Mouse (Mus musculus): ENCODE measurements at regions not wholly inside any gene's neighbourhood (a gene's known extent, or its start where the extent isn't known, plus 50 kb on each side); places are given as distances from the start of the nearest gene placed in this dataset.

GRCm38 (mm10) chr8:34520664-34521063 lies 409.1 kb upstream of the Gm10131 start:
- H3K27me3 ChIP-seq (ENCODE audit: control insufficient read depth, insufficient read depth, low read length): no peaks in the 10 kb centered on the region
- TF ChIP-seq CTCF (IDR thresholded peaks at IDR 0.05; ENCODE audit: low read depth, low read length) (no peak), POLR2A (IDR thresholded peaks at IDR 0.05; ENCODE audit: extremely low read depth, insufficient read depth, low read length) (no peak)
- H3K9ac ChIP-seq (ENCODE audit: low read depth, low read length): no peak overlapping the region
- H3K27ac ChIP-seq (replicated peaks; ENCODE audit: insufficient read depth, low read depth, low read length): no peak overlapping the region
- H3K4me3 ChIP-seq (ENCODE audit: insufficient read depth, low read depth, low read length): no peak overlapping the region
- H3K36me3 ChIP-seq (ENCODE audit: control insufficient read depth, insufficient read depth, low read length): no peaks in the 10 kb centered on the region
- 77% methylated on average over 4 of the region's 4 CpGs for WGBS
- no peak for DNase-seq (ENCODE audit: extremely low read depth, low read depth, low spot score)
- no peaks in the 10 kb centered on the region for H3K79me2 ChIP-seq (ENCODE audit: control insufficient read depth, insufficient read depth, low read length)
- H3K4me1 ChIP-seq (ENCODE audit: control insufficient read depth, insufficient read depth, low read length): no peaks in the 10 kb centered on the region

- Histone ChIP-seq H3K27ac (replicated peaks; ENCODE audit: insufficient read depth, low read depth, low read length) (no peak overlapping the region), H3K27me3 (ENCODE audit: control insufficient read depth, insufficient read depth, low read length) (no peaks in the 10 kb centered on the region), H3K4me3 (ENCODE audit: insufficient read depth, low read depth, low read length) (no peak overlapping the region), H3K4me1 (ENCODE audit: control insufficient read depth, insufficient read depth, low read length) (no peaks in the 10 kb centered on the region), H3K9ac (ENCODE audit: low read depth, low read length) (no peak overlapping the region), H3K36me3 (ENCODE audit: control insufficient read depth, insufficient read depth, low read length) (no peaks in the 10 kb centered on the region), H3K79me2 (ENCODE audit: control insufficient read depth, insufficient read depth, low read length) (no peaks in the 10 kb centered on the region)
- 83% methylated on average over 4 of the region's 4 CpGs for WGBS
- no peak for DNase-seq (ENCODE audit: extremely low read depth, low read depth, low spot score)
- TF ChIP-seq POLR2A (IDR thresholded peaks at IDR 0.05; ENCODE audit: extremely low read depth, insufficient read depth, low read length): no peak
Observed at GRCm38 (mm10) chr8:34513459-34514090, 402.0 kb upstream of the Gm10131 start.

GRCm38 (mm10) chr8:34505829-34506555 lies 394.5 kb upstream of the Gm10131 start:
- 52% methylated on average over 15 of the region's 15 CpGs for WGBS
- no peak for TF ChIP-seq POLR2A (IDR thresholded peaks at IDR 0.05; ENCODE audit: extremely low read depth, insufficient read depth, low read length)
- no peak for TF ChIP-seq CTCF (IDR thresholded peaks at IDR 0.05; ENCODE audit: low read depth, low read length)
- H3K9ac ChIP-seq (ENCODE audit: low read depth, low read length): no peak overlapping the region
- H3K27me3 ChIP-seq (ENCODE audit: control insufficient read depth, insufficient read depth, low read length): no peaks in the 10 kb centered on the region
- no peak overlapping the region; the same call in 1 of the 2 replicates for H3K27ac ChIP-seq (replicated peaks; ENCODE audit: insufficient read depth, low read depth, low read length)
- no peaks in the 10 kb centered on the region for H3K36me3 ChIP-seq (ENCODE audit: control insufficient read depth, insufficient read depth, low read length)
- peak; percentile 21 for DNase-seq (ENCODE audit: extremely low read depth, low read depth, low spot score)
- no peaks in the 10 kb centered on the region for H3K79me2 ChIP-seq (ENCODE audit: control insufficient read depth, insufficient read depth, low read length)
- no peak overlapping the region for H3K4me3 ChIP-seq (ENCODE audit: insufficient read depth, low read depth, low read length)
- H3K4me1 ChIP-seq (ENCODE audit: control insufficient read depth, insufficient read depth, low read length): peaks cover 2% of the 10 kb centered on the region; the same call in 1 of the 2 replicates

- no peak overlapping the region for H3K9ac ChIP-seq (ENCODE audit: low read depth, low read length)
- TF ChIP-seq POLR2A (IDR thresholded peaks at IDR 0.05; ENCODE audit: extremely low read depth, insufficient read depth, low read length) (no peak), CTCF (IDR thresholded peaks at IDR 0.05; ENCODE audit: low read depth, low read length) (no peak)
- no peak for DNase-seq (ENCODE audit: extremely low read depth, low read depth, low spot score)
- H3K4me3 ChIP-seq (ENCODE audit: insufficient read depth, low read depth, low read length): no peak overlapping the region
- H3K27ac ChIP-seq (replicated peaks; ENCODE audit: insufficient read depth, low read depth, low read length): no peak overlapping the region
- H3K27me3 ChIP-seq (ENCODE audit: control insufficient read depth, insufficient read depth, low read length): no peaks in the 10 kb centered on the region
- WGBS: 82% methylated on average over 7 of the region's 7 CpGs
- peaks cover 2% of the 10 kb centered on the region; the same call in 1 of the 2 replicates for H3K4me1 ChIP-seq (ENCODE audit: control insufficient read depth, insufficient read depth, low read length)
- H3K79me2 ChIP-seq (ENCODE audit: control insufficient read depth, insufficient read depth, low read length): no peaks in the 10 kb centered on the region
- no peaks in the 10 kb centered on the region for H3K36me3 ChIP-seq (ENCODE audit: control insufficient read depth, insufficient read depth, low read length)
Observed at GRCm38 (mm10) chr8:34505102-34505501, 393.6 kb upstream of the Gm10131 start.

GRCm38 (mm10) chr8:34502606-34503162 lies 391.1 kb upstream of the Gm10131 start:
- Histone ChIP-seq H3K9ac (ENCODE audit: low read depth, low read length) (no peak overlapping the region), H3K27me3 (ENCODE audit: control insufficient read depth, insufficient read depth, low read length) (no peaks in the 10 kb centered on the region), H3K27ac (replicated peaks; ENCODE audit: insufficient read depth, low read depth, low read length) (0 out of 2 replicates have a peak overlapping the region, but pooled peaks have one; percentile 19), H3K79me2 (ENCODE audit: control insufficient read depth, insufficient read depth, low read length) (no peaks in the 10 kb centered on the region), H3K4me1 (ENCODE audit: control insufficient read depth, insufficient read depth, low read length) (peaks cover 2% of the 10 kb centered on the region; the same call in 1 of the 2 replicates), H3K36me3 (ENCODE audit: control insufficient read depth, insufficient read depth, low read length) (no peaks in the 10 kb centered on the region), H3K4me3 (ENCODE audit: insufficient read depth, low read depth, low read length) (no peak overlapping the region)
- 57% methylated on average over 1 of the region's 1 CpGs for WGBS
- TF ChIP-seq CTCF (IDR thresholded peaks at IDR 0.05; ENCODE audit: low read depth, low read length) (no peak), POLR2A (IDR thresholded peaks at IDR 0.05; ENCODE audit: extremely low read depth, insufficient read depth, low read length) (no peak)
- DNase-seq (ENCODE audit: extremely low read depth, low read depth, low spot score): peak; percentile 30
